Mouse (Mus musculus) gastrocnemius, adult 2 months (tissue): ENCODE measurements around the gene Tmem150b. TPM values are rescaled to one million over a fixed set of nuclear protein-coding genes. Genes with fewer than 3 reads are reported as not detected.

Source experiments
- DNase-seq: peaks from one replicate; pipeline ENCODE4 v3.0.0; 2022
- H3K27ac ChIP-seq: fragments of 200-600 bp; 2 replicates; pipeline ENCODE4 v1.8.1; 2022; ENCODE audit warnings: mild to moderate bottlenecking
- H3K4me3 ChIP-seq: fragments of 200-600 bp; 2 replicates; pipeline ENCODE4 v1.8.1; 2022; ENCODE audit warnings: mild to moderate bottlenecking, moderate library complexity
- CTCF ChIP-seq: fragments of 200-600 bp; IDR thresholded peaks from 2 replicates; pipeline ENCODE4 v1.8.1; 2022; ENCODE audit warnings: antibody characterized with exemption, mild to moderate bottlenecking, moderate library complexity
- intact Hi-C: fragments of 180-260 bp; cut with DNase I; formaldehyde crosslinking; loops from one replicate; pipeline ENCODE4 v1.15.1; 2025
- total RNA-seq, 2 experiments: library from RNA; stranded (reverse); gene quantifications; 2 replicates each; pipeline ENCODE4 v1.2.3; 2021

Gene Tmem150b
- total RNA-seq, 2 experiments from 2014 or later = 0.22 TPM; not detected in 1

DNA sequence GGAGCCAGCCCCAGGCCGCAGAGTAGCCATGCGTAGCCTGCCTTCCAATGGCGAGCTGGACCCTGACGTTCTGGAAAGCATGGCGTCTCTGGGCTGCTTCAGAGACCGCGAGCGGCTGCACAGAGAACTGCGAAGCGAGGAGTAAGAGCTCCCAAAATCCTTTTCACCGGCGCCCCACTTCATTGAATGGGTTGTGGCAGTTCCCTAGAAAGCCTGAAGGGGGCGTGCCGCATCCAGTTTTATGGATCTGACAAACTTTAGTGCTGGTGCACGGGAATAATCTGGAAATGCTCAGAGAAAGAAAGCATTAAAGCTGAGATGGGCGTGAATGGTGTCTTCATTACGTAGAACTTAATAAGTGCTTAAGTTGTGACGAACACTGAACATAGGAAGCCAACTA, 20.0 kb downstream of the Tmem150b start:
- intact Hi-C loops = no loop called here
- no peak for DNase-seq

DNA sequence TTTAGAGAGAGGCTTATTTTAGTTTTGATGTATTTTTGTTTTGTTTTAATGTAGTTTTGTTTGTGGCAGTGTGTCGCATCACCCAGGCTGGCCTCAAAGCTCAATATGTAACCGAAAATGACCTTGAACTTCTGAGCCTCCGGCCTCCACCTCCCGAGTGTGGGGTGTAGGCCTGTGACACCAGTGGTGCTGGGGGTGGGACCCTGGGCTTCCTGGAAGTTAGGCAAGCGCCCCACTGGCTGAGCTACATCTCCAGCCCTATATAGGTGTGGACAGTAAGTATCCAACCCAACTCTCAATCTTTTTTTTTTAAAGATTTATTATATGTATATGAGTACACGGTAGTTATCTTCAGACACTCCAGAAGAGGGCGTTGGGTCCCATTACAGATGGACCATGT, 21.9 kb downstream of the Tmem150b start:
- no peak for TF ChIP-seq CTCF
- intact Hi-C loops = no loop called here
- Histone ChIP-seq H3K4me3 (no peak overlapping the region), H3K27ac (no peak overlapping the region)
- DNase-seq = no peak

More for the DNA sequence above, 20.0 kb downstream of the Tmem150b start:
- H3K4me3 ChIP-seq = no peak overlapping the region
- H3K27ac ChIP-seq = no peak overlapping the region
- peak; percentile 66 for TF ChIP-seq CTCF

DNA sequence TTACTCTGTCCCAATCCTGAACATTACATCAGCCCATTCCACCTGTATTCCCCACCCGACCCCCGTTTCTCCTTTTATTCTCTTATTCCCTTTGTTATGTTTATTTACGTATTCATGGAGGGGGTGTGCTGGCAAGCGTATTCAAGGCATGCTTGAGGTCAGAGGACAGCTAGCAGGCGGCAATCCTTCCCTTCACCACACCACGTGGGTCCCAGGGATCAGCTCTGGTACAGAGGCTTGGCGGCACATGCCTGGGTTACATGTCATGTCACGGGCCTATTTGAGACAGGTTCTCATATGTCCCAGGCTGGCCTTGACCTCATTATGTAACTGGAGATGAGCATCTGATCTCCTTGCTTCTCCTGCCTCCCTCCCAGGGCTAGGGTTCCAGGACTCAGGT, 22.7 kb downstream of the Tmem150b start:
- intact Hi-C loops = no loop called here
- no peak overlapping the region; the same call in 1 of the 2 replicates for H3K27ac ChIP-seq
- peak; percentile 53 for DNase-seq
- no peak for TF ChIP-seq CTCF
- no peak overlapping the region for H3K4me3 ChIP-seq

DNA sequence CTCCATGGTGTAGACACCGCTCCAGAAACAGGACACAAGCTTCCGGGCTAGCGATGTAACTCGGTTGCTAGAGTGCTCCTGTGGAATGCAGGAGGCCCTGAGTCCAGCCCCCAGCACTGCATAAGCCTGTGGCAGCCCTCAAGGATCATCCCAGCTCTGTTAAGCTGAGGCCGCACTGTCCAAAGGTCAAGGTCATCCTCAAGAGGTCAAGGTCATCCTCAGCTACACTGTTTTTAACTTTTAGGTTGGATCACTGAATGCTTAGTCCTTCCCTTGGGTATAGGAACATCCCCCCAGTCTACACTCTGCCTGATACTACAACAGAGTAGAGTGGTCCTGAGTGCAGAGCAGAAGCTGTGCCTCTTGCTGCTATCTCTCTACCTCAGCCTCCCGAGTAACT, 32.0 kb downstream of the Tmem150b start:
- no peak for TF ChIP-seq CTCF
- no peak overlapping the region for H3K27ac ChIP-seq
- DNase-seq = no peak
- intact Hi-C loops = no loop called here
- no peak overlapping the region for H3K4me3 ChIP-seq

DNA sequence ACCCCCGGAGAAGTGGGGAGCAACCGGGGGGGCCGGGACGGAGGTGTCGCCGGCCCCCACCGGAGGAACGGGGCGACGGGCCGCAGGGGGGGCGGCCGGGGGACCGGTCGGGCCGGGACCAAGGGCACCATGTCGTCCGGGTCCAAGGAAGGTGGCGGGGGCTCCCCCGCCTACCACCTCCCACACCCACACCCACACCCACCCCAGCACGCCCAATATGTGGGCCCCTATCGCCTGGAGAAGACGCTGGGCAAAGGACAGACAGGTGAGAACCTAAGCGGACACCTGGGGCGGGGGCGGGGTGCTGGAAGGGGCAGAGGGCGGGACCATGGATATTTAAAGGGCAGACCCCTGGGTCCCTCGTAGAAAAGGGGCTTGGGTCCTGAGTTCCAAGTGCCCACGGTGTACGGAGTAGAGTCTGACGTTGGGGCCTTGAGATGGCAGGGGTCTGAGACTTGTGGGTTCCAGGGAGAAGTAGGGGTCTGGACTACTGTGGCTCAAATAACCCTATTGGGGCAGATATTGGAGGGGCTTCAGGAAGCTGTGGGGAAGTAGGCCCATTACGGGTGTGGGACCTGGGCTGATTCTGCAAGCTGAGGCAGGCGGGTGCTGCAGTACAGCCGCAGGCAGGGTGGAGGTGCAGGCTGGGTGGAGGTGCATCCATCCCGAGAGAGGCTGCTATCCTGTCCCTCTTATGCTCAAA, 33.9 kb downstream of the Tmem150b start:
- peak; percentile 16 for DNase-seq
- Histone ChIP-seq H3K27ac (peak overlapping the region; percentile 74), H3K4me3 (peak overlapping the region; percentile 76)
- intact Hi-C loops = no loop called here
- TF ChIP-seq CTCF = no peak

DNA sequence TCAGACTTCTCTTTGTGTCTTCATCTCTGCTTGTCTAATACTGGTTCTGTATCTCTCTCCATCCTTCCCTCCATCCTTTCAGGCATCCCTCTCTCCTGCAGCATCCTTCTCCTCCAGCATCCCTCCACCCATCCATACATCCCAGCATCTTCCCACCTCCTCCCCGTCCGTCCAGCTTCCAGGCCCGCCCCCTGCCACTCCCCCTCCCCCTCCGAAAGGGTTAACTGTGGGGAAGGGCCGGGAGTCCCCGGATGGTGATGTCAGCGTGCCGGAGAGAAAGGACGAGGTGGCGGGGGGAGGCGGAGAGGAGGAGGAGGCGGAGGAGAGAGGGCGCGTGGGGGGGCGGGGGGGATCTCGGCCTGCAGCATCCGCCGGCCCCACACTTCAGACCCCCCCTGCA, 34.7 kb downstream of the Tmem150b start, which contains the start of gene Brsk1:
Brsk1 (plus strand) TSS at position 218 of the 400 bp plus-strand sequence.
- DNase-seq = peak; percentile 67
- TF ChIP-seq CTCF = no peak
- intact Hi-C loops = no loop called here
- H3K4me3 ChIP-seq = peak within 1 kb of the TSS; percentile 76
- H3K27ac ChIP-seq = peak within 1 kb of the TSS; percentile 74

DNA sequence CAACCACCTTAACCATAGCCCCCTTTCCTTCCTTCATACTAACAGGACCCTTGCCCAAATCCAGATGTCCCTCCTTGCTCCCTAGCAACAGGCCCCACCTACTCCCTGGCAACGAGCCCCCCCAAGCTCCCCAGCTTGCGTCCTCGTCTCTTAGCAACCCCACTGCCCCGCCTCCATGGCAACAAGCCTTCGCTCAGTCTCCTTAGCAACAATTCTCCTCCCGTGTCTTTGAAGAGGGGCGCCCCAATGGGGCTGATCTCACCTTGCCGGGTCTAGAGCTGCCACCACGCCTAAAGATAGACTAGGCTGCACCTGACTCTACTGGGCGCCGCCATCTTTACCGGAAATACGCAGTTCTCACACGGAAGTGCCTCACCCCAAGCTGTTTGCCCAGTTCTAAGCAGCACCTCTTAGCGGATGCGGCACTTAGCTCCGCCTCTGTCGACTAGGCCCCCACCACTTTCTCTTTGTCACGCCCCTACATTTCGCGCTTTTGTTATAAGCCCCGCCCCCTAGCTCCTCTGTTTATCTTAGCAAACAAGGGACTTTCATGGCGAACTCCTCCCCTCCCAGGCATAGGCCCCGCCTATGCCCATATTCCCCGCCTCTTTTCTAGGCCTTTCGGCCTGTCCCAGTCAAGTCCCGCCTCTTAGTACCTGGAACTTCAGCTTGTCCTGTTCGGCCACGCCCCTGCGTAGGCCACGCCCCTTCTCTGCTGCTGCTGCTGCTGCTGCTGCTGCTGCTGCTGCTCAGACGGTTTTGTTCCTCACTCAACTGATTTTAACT, 40.2 kb downstream of the Tmem150b start, which contains the start of gene Hspbp1:
Hspbp1 (minus strand) TSS at position 437 of the 786 bp plus-strand sequence.
- peak within 1 kb of the TSS; percentile 96 for H3K27ac ChIP-seq
- no peak for TF ChIP-seq CTCF
- peak within 1 kb of the TSS; percentile 87 for H3K4me3 ChIP-seq
- peak; percentile 95 for DNase-seq
- intact Hi-C loops = loop anchor here (1.0 to 5.0 kb wide), 3 partner anchors 26 to 182 kb away; partner anchors contain the start of gene Ppp6r1

DNA sequence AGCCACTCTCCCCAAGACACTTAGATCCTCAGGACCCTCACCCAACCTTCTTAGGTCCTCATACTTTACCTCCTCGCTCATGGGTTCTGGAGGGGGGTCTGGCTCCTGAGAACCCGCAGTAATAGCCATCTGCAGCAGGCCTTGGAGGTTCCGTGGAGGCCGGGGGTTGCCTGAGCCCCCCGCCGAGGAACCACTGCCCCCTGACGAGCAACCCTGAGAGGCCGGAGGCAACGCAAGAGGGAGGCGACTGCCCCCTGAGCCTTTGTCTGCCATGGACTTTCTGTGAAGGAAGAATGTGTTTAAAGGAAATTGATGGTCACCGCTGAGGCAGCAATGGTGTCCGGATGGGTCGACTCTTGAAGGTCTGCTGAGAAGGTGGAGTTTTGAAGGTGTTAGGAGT, 40.8 kb downstream of the Tmem150b start:
- no peak for TF ChIP-seq CTCF
- no peak for DNase-seq
- intact Hi-C loops = loop anchor here (2.0 kb wide), 1 partner anchor 55 kb away; no protein-coding TSS in a partner anchor
- H3K4me3 ChIP-seq = peak overlapping the region; percentile 87
- H3K27ac ChIP-seq = peak overlapping the region; percentile 96

DNA sequence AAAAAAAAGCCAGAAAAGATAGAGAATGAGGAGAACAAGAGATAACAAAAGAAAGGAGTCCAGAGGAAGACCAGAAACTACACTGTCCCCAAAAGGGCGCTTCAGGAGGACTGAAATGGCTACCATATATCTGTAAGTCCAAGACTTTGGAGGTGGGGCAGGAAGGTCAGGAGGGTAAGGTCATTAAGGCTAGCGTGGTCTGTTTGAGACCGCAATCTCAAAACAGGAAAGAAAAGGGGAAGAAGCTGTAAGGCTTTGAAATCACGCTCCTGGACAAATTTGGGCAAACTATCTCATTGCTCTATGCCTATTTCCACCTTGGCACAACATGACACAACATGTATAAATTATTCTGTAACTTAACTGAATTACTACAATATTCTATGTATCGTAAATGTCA, 41.7 kb downstream of the Tmem150b start:
- no peak for DNase-seq
- intact Hi-C loops = no loop called here
- H3K27ac ChIP-seq = no peak overlapping the region
- no peak overlapping the region for H3K4me3 ChIP-seq
- no peak for TF ChIP-seq CTCF

DNA sequence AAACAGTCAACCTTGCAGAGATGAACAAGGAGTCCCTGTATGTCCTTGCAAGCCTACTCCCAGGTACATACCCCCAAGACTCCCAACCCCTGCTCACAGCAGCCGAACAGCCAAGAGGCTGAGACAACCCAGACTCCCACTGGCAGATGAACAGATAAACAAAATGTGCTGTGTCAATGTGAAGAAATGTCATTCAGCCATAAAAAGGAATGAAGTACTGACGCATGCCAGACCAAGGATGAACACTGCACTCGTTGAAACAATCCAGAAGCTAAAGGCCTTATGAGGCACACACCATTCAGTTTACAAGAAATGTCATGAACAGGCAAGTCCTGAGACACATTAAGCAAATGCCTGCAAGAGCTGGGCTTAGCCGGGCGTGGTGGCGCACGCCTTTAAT, 49.8 kb downstream of the Tmem150b start:
- Histone ChIP-seq H3K4me3 (no peak overlapping the region), H3K27ac (no peak overlapping the region)
- intact Hi-C loops = no loop called here
- no peak for TF ChIP-seq CTCF
- DNase-seq = no peak

DNA sequence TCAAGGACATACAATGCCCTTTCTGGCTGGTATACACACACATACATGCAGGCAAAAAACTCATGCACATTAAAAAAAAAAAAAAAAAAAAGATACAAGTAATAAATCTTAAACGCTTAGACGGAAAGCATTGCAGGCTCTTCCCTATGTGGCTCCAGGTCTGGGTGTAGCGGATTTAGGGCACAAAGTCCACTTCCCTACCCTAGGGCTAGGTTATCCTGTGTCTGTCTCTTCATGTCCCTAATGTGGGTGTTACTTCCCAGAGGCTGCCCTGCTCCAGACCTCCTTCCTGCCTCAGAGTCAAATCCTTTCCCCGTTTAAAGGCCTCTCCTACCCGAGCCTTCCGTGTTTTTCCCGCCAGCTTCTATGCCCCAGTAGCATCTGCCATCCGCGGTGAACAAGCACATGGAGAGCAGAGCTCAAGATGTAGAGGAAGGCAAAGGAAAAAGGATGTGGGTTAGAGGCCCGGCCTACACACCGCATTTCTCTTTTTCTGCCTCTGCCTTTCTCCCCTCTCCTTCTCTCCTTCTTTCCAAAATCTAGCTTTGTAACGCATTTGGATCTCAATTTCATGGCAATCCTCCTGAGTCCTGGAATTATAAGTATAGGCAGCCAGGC, 50.8 kb downstream of the Tmem150b start:
- Histone ChIP-seq H3K4me3 (no peak overlapping the region), H3K27ac (no peak overlapping the region)
- no peak for TF ChIP-seq CTCF
- intact Hi-C loops = no loop called here
- no peak for DNase-seq

DNA sequence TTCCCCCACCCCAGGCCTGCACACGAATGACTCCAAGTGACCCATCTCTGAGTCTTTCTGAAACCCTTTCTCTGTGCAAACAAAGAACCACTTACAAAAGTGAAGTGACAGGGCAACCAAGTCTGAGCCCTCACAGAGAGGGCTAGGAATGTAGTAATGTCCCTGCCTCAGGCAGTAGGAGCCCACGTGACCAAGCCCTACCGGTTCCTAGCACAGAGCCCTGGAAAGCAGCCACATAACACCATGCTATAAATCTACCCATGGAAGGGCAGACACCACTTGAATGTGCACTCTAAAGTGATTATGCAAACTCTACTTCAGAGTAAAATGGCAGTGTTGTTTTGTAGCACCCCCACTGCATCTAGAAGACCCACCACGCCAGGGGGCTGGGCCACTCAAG, 53.1 kb downstream of the Tmem150b start:
- H3K27ac ChIP-seq = no peak overlapping the region
- TF ChIP-seq CTCF = no peak
- H3K4me3 ChIP-seq = no peak overlapping the region
- intact Hi-C loops = no loop called here
- no peak for DNase-seq

DNA sequence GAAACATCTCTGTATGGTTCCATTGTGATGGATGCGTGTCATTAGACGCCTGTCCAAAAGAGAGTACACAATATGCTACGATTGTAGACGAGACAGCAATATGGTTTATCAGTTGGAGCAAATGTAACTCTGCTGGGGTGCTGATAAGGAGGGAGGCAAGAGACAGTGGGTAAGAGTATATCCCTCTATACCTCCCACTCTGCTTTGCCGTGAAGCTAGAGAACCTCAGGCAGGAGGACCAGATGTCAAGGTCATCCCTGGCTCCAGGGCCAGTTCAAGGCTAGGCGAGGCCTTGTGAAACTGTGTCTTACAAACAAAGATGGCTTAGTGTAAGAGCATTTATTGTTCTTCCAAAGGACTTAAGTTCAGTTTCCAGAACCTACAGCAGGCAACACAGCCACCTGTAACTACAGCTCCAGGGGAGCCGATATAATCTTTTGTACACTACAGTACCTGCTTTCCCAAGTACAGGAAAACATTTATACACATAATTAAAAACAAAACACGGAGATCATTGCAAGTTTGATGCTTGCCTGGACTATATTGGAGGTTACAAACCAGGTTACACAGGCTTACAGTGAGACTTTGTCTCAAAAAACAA, 54.3 kb downstream of the Tmem150b start:
- DNase-seq = no peak
- intact Hi-C loops = no loop called here
- H3K27ac ChIP-seq = no peak overlapping the region
- no peak overlapping the region for H3K4me3 ChIP-seq
- no peak for TF ChIP-seq CTCF
